Mouse (Mus musculus): ENCODE data around the gene Pdx1. TPM values are rescaled to one million over a fixed set of nuclear protein-coding genes. Genes with fewer than 3 reads are reported as not detected.

The Pdx1 gene
- polyA plus RNA-seq, 1 experiment = not detected

DNA sequence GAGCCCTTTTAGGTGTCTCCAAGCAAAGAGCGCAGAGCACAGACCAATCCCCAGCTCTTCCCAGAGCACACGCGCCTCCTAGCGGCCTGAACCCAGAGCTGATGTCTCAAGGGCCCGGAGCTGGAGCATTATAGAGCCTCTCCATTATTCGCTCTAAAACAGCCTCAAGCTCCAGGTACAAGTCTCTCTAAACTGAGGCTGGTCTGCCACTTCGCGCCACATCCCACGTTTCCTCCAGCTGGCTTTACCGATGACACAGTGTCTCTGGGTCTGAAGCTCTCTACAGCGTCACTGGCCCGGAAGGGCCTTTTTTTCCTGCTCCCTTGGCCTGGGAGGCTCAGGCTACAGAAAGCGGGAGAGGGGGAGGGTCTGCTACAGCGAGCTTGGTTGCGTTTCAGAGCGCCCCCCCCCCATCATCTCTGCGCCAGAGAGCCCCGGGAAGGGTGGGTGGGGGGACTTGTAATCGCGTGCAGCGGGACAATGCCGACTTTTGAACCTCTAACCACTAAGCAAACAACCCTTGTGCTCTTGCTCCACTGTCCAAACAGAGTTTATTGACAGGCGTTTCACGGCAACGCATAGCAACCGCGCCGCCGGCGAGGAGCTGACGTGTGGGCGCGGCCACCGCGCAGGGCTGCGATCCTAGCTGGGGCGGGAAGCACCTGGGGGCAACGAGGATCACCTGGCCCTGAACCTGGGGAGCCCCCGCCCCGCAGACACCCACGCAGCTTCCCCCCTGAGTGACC is 29.7 kb downstream of the Pdx1 start:
- Histone ChIP-seq H3K4me3 (ENCODE audit: extremely low read depth, insufficient read depth, insufficient read length) (no peak overlapping the region), H3K27ac (ENCODE audit: insufficient read depth, low read length) (no peak overlapping the region), H3K27me3 (ENCODE audit: control insufficient read depth, insufficient read depth, low read length) (peaks cover 27% of the 10 kb centered on the region), H3K36me3 (ENCODE audit: control insufficient read depth, insufficient read depth, low read length) (no peaks in the 10 kb centered on the region), H3K4me1 (ENCODE audit: control insufficient read depth, insufficient read depth, insufficient read length) (peaks cover 3% of the 10 kb centered on the region; the same call in 1 of the 2 replicates)
- DNase-seq (ENCODE audit: low read depth in 1 of 2, low spot score in 2 of 2) = no peak
- 4% methylated on average over 41 of the region's 41 CpGs for WGBS
- peak; percentile 60; the same call in 1 of the 2 replicates for TF ChIP-seq CTCF (IDR thresholded peaks at IDR 0.05; ENCODE audit: extremely low read depth, insufficient read depth, insufficient read length, insufficient replicate concordance)
- no peak for TF ChIP-seq POLR2A (IDR thresholded peaks at IDR 0.05; ENCODE audit: low read depth, low read length)

DNA sequence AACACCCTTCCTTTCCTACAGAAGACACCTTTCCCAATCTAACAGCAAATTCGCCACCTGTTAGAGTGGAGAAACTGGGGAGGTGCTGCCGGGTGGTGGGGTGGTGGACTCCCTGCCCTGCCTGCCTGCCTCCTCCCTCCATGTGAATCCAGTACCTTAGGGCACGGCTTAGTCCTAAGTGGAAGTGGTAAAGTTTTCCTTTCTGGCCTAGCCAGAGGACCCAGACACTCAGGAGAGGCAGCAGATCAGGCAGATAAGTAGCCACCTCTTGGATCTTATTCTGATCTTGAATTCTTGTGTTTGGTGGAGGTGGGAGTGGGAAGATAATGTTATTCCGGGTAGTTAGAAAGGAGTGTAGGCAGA is 30.2 kb downstream of the Pdx1 start:
- H3K36me3 ChIP-seq (ENCODE audit: control insufficient read depth, insufficient read depth, low read length) = no peaks in the 10 kb centered on the region
- H3K27me3 ChIP-seq (ENCODE audit: control insufficient read depth, insufficient read depth, low read length) = peaks cover 33% of the 10 kb centered on the region
- TF ChIP-seq CTCF (IDR thresholded peaks at IDR 0.05; ENCODE audit: extremely low read depth, insufficient read depth, insufficient read length, insufficient replicate concordance) = no peak
- H3K4me3 ChIP-seq (ENCODE audit: extremely low read depth, insufficient read depth, insufficient read length) = no peak overlapping the region
- peaks cover 3% of the 10 kb centered on the region; the same call in 1 of the 2 replicates for H3K4me1 ChIP-seq (ENCODE audit: control insufficient read depth, insufficient read depth, insufficient read length)
- 10% methylated on average over 4 of the region's 4 CpGs for WGBS
- DNase-seq (ENCODE audit: low read depth in 1 of 2, low spot score in 2 of 2) = no peak
- H3K27ac ChIP-seq (ENCODE audit: insufficient read depth, low read length) = no peak overlapping the region

DNA sequence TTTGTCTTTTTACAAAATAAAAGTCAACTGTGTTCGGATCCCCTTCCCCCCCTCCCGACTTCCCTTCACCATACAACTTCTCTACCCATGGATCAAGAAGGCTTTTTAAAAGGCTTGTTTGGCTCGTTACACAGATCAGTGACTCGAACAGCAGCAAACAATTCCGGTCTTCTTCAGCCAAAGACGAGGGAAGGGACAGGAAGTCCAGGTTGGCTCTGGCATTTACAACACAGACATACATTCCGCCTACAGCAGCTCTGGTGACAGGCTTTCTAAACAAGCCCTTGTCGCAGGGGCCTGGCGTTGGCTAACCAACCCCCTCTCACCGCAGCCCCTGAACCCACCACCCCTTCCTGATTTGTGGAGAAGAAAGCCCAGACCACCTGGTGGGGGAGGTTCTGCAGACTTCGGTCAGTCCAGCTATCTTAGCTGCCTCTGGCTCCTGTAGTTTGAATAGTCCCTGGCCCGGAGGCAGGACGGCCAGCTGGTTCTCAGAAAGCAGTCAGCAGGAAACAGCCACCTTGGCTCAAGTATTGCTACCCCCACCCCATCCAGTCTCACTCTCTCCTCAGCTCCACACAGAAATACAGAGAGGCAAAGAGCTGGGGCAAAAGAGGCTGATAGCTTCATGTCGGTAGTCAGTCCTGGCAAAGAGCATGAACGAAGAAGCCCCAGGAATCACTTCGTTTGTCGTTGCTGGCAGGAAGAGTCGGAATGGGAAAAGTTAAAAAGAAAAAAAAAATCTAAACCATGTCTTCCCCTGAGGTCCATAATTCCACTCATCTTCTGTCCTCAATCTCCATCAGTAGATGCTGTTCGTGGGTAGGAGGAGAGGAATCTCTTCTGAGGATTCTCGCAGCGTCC is 31.4 kb downstream of the Pdx1 start:
- peaks cover 42% of the 10 kb centered on the region for H3K27me3 ChIP-seq (ENCODE audit: control insufficient read depth, insufficient read depth, low read length)
- no peak overlapping the region for H3K4me3 ChIP-seq (ENCODE audit: extremely low read depth, insufficient read depth, insufficient read length)
- H3K4me1 ChIP-seq (ENCODE audit: control insufficient read depth, insufficient read depth, insufficient read length) = peaks cover 3% of the 10 kb centered on the region
- H3K36me3 ChIP-seq (ENCODE audit: control insufficient read depth, insufficient read depth, low read length) = no peaks in the 10 kb centered on the region
- 6% methylated on average over 21 of the region's 21 CpGs for WGBS
- TF ChIP-seq POLR2A (IDR thresholded peaks at IDR 0.05; ENCODE audit: low read depth, low read length) (no peak), CTCF (IDR thresholded peaks at IDR 0.05; ENCODE audit: extremely low read depth, insufficient read depth, insufficient read length, insufficient replicate concordance) (no peak)
- H3K27ac ChIP-seq (ENCODE audit: insufficient read depth, low read length) = no peak overlapping the region
- no peak for DNase-seq (ENCODE audit: low read depth in 1 of 2, low spot score in 2 of 2)

DNA sequence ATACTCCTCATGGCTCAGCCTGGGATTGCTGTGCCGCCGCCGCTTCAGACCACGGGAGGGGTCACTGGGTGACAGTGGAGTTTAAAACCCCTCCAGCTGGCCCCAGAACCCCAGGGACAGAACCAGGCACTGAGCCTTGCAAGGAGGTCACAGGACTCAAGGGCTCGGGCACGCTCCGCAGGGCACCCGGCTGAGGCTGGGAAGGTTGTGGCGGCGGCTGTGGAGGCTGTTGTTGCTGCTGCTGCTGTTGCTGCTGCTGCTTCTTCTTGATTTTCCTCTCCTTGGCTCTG is 32.0 kb downstream of the Pdx1 start:
- Histone ChIP-seq H3K27ac (ENCODE audit: insufficient read depth, low read length) (no peak overlapping the region), H3K4me3 (ENCODE audit: extremely low read depth, insufficient read depth, insufficient read length) (no peak overlapping the region), H3K36me3 (ENCODE audit: control insufficient read depth, insufficient read depth, low read length) (no peaks in the 10 kb centered on the region), H3K4me1 (ENCODE audit: control insufficient read depth, insufficient read depth, insufficient read length) (peaks cover 5% of the 10 kb centered on the region), H3K27me3 (ENCODE audit: control insufficient read depth, insufficient read depth, low read length) (peaks cover 47% of the 10 kb centered on the region)
- DNase-seq (ENCODE audit: low read depth in 1 of 2, low spot score in 2 of 2) = no peak
- TF ChIP-seq CTCF (IDR thresholded peaks at IDR 0.05; ENCODE audit: extremely low read depth, insufficient read depth, insufficient read length, insufficient replicate concordance) (no peak), POLR2A (IDR thresholded peaks at IDR 0.05; ENCODE audit: low read depth, low read length) (no peak)
- 13% methylated on average over 10 of the region's 10 CpGs for WGBS

DNA sequence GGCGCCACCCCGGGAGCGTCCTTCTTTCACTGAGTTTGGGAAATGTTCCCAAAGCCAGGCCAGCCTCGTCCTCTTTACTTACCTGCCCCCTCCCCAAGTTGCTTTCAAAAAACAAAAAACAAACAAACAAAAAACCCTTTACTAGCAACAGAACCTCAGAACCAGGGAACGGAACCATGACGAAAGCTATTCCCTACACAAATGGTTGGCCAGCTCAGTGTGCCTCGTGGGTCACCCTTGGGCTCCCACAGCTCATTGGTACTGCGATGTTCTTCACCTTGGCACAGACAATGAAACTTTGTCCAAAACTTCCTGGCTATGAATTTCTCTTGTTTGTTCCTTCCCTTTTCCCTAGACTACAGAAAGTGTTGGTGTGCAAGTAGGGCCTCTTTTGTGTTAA is 32.4 kb downstream of the Pdx1 start:
- TF ChIP-seq POLR2A (IDR thresholded peaks at IDR 0.05; ENCODE audit: low read depth, low read length) (no peak), CTCF (IDR thresholded peaks at IDR 0.05; ENCODE audit: extremely low read depth, insufficient read depth, insufficient read length, insufficient replicate concordance) (no peak)
- Histone ChIP-seq H3K36me3 (ENCODE audit: control insufficient read depth, insufficient read depth, low read length) (no peaks in the 10 kb centered on the region), H3K4me1 (ENCODE audit: control insufficient read depth, insufficient read depth, insufficient read length) (peaks cover 5% of the 10 kb centered on the region), H3K27me3 (ENCODE audit: control insufficient read depth, insufficient read depth, low read length) (peaks cover 49% of the 10 kb centered on the region), H3K27ac (ENCODE audit: insufficient read depth, low read length) (no peak overlapping the region), H3K4me3 (ENCODE audit: extremely low read depth, insufficient read depth, insufficient read length) (no peak overlapping the region)
- no peak for DNase-seq (ENCODE audit: low read depth in 1 of 2, low spot score in 2 of 2)
- WGBS = 26% methylated on average over 8 of the region's 8 CpGs

DNA sequence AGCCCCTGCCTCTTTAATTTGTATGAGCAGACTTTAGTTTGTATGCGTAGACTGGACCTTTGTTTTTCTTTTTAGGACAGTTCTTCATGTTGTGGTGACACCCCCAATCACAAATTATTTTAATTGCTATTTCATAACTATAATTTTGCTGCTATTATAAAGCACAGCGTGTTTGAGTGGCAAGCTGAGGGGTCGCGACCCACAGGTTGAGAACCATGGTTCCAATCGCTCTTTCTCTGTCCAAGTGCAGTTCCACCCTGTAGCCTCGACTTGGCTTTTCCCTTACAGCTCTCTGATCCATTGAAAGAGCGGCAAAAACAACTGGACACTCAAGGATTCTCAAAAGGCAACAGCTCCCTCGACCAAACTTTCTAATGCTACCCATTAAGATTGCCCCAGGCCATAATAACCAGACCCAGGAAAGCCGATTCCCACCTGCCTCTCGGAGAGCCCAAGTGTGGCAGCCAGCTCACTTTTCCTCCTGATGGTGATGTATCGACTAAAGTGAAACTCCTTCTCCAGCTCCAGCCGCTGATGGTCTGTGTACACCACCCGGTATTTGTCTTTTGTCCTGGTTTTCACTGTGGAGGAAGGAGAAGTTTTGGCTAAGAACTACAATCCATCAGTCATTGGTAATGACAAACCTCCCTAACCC is 33.1 kb downstream of the Pdx1 start:
- peaks cover 5% of the 10 kb centered on the region for H3K4me1 ChIP-seq (ENCODE audit: control insufficient read depth, insufficient read depth, insufficient read length)
- 16% methylated on average over 13 of the region's 13 CpGs for WGBS
- H3K36me3 ChIP-seq (ENCODE audit: control insufficient read depth, insufficient read depth, low read length) = no peaks in the 10 kb centered on the region
- H3K27me3 ChIP-seq (ENCODE audit: control insufficient read depth, insufficient read depth, low read length) = peaks cover 47% of the 10 kb centered on the region
- no peak for DNase-seq (ENCODE audit: low read depth in 1 of 2, low spot score in 2 of 2)
- H3K27ac ChIP-seq (ENCODE audit: insufficient read depth, low read length) = no peak overlapping the region
- no peak for TF ChIP-seq CTCF (IDR thresholded peaks at IDR 0.05; ENCODE audit: extremely low read depth, insufficient read depth, insufficient read length, insufficient replicate concordance)
- no peak for TF ChIP-seq POLR2A (IDR thresholded peaks at IDR 0.05; ENCODE audit: low read depth, low read length)
- H3K4me3 ChIP-seq (ENCODE audit: extremely low read depth, insufficient read depth, insufficient read length) = no peak overlapping the region
